Comparison of ENCODE assay signal across 8 mouse cellular contexts in the genomic region with DNA sequence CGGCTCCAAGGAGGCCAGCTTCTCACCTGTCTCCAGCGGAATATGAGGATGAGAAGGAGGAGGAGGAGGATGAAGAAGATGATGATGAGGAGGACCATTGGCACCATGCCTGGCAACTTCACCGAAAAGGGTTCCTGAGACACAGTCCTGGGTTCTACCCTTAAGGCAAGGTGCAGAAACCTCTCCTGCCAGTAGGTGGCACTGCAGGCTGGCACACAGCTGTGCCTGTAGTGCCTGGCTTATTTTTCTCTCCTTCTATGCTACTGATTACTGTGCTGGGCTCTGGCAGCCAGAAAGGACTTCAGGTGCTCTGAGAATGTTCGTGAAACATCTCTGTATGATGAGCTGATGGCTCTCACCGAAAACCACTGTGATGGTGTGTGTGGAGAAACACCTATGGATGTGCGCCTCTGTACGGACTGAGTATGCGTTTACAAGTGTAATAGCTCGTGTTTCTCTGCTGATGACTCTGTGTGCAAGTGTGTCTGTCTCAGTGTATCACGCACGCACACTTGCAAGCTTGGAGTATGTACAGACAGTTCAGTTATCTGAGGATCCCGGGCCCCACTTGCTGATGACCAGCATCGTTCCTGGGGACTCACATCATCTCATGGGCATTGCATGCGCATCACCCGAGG. TPM values are rescaled to one million over a fixed set of nuclear protein-coding genes. Genes with fewer than 3 reads are reported as not detected.
DNase-seq lines count a peak whose midpoint lies in the region; ATAC-seq and TF ChIP-seq lines count a peak whose summit lies in the region.

No protein-coding gene starts in this region.

- intact Hi-C loops in left cerebral cortex, postnatal 36 days (cut with DNase I): loop anchor here (2.0 kb wide), 1 partner anchor 33 kb away; no protein-coding TSS in a partner anchor

- H3K27me3 ChIP-seq in intestine, embryonic 16.5 days (replicated peaks; ENCODE audit: control insufficient read depth, insufficient read depth, low read length): no peaks in the 10 kb centered on the region
- H3K27me3 ChIP-seq in midbrain, embryonic 10.5 days (ENCODE audit: low read depth, poor library complexity, severe bottlenecking): peaks cover 22% of the 10 kb centered on the region
- no peaks in the 10 kb centered on the region for H3K27me3 ChIP-seq in spleen, adult 2 months (ENCODE audit: control insufficient read depth, insufficient read depth, low read length)

- no peaks in the 10 kb centered on the region for H3K36me3 ChIP-seq in intestine, embryonic 16.5 days (ENCODE audit: control insufficient read depth, insufficient read depth, low read length)
- no peaks in the 10 kb centered on the region for H3K36me3 ChIP-seq in midbrain, embryonic 10.5 days
- H3K36me3 ChIP-seq in spleen, adult 2 months (ENCODE audit: control insufficient read depth, insufficient read depth, low read length): no peaks in the 10 kb centered on the region

- H3K4me1 ChIP-seq in intestine, embryonic 16.5 days (ENCODE audit: control insufficient read depth, insufficient read depth, low read length): no peaks in the 10 kb centered on the region
- H3K4me1 ChIP-seq in midbrain, embryonic 10.5 days: peaks cover 12% of the 10 kb centered on the region
- no peaks in the 10 kb centered on the region for H3K4me1 ChIP-seq in spleen, adult 2 months (ENCODE audit: control insufficient read depth, insufficient read depth, insufficient read length)

- no peaks in the 10 kb centered on the region for H3K9me3 ChIP-seq in intestine, embryonic 16.5 days (ENCODE audit: control insufficient read depth, low read length)
- no peaks in the 10 kb centered on the region for H3K9me3 ChIP-seq in midbrain, embryonic 10.5 days (replicated peaks)

- no peak overlapping the region for H3K4me2 ChIP-seq in intestine, embryonic 16.5 days (ENCODE audit: low read depth, low read length)

- H3K9ac ChIP-seq in intestine, embryonic 16.5 days (ENCODE audit: low read depth, low read length): no peak overlapping the region

- TF ChIP-seq POLR2A in spleen, adult 2 months (IDR thresholded peaks at IDR 0.05; ENCODE audit: low read depth, low read length): no peak

- TF ChIP-seq CTCF in spleen, adult 2 months (IDR thresholded peaks at IDR 0.05; ENCODE audit: extremely low read depth, insufficient read depth, insufficient read length, insufficient replicate concordance): peak; percentile 90; the same call in 1 of the 2 replicates

- H3K27ac ChIP-seq in intestine, embryonic 16.5 days (ENCODE audit: low read length): no peak overlapping the region
- no peak overlapping the region for H3K27ac ChIP-seq in midbrain, embryonic 10.5 days (replicated peaks)
- H3K27ac ChIP-seq in spleen, adult 2 months (ENCODE audit: insufficient read depth, low read length): no peak overlapping the region

- peak; percentile 68 for DNase-seq in CD4-positive, CD25-positive, alpha-beta regulatory T cell, adult 2 months (ENCODE audit: low read depth, low spot score)
- peak; percentile 79 to 88 for DNase-seq in cerebellum, postnatal 25 days
- peak; percentile 69 for DNase-seq in gastrocnemius, adult 18-20 months (ENCODE audit: low spot score)
- DNase-seq in left cerebral cortex, postnatal 36 days (ENCODE audit: low spot score in 2 of 2): peak; percentile 54 to 67
- peak; percentile 68 for DNase-seq in midbrain, embryonic 10.5 days (ENCODE audit: low spot score)
- peak in 1 of 2 experiments; percentile 60 for DNase-seq in spleen, adult 2 months (ENCODE audit: low read depth in 1 of 2, low spot score in 2 of 2)

- ATAC-seq in CD4-positive, CD25-positive, alpha-beta regulatory T cell, adult 4 months: no peak
- peak; percentile 86 for ATAC-seq in intestine, embryonic 16.5 days

- no peak overlapping the region for H3K4me3 ChIP-seq in intestine, embryonic 16.5 days (ENCODE audit: low read length)
- H3K4me3 ChIP-seq in midbrain, embryonic 10.5 days: no peak overlapping the region
- H3K4me3 ChIP-seq in spleen, adult 2 months (ENCODE audit: extremely low read depth, insufficient read depth, insufficient read length): no peak overlapping the region

- WGBS in intestine, embryonic 16.5 days: 72% methylated on average over 15 of the region's 15 CpGs
- WGBS in midbrain, embryonic 10.5 days: 76% methylated on average over 15 of the region's 15 CpGs
- WGBS in spleen, adult 2 months: 70% methylated on average over 15 of the region's 15 CpGs

RNA-seq across cellular contexts. Expression of a gene that starts 13.5 kb away (rescaled TPM):
- not detected for polyA plus RNA-seq in CD4-positive, CD25-positive, alpha-beta regulatory T cell, adult 4 months (2017; shearing (Covaris generic))
- 1 to 10 TPM; 2.8 to 5.2 TPM for total RNA-seq in gastrocnemius, adult 18-20 months (2021)
- polyA plus RNA-seq in intestine, embryonic 16.5 days (2015; fragmentation: Nextera tagmentation; extraction: Ambion mirVana): 10.7 and 12.0 TPM in 2 replicates
- total RNA-seq in left cerebral cortex, postnatal 36 days (2021): 1 to 10 TPM; 4.4 TPM
- 8.0 and 9.8 TPM in 2 replicates for polyA plus RNA-seq in midbrain, embryonic 10.5 days (2016; fragmentation: Nextera tagmentation; extraction: Ambion mirVana)
- polyA plus RNA-seq in spleen, adult 2 months (2012; rRNA removed): 2.1 and 2.9 TPM in 2 replicates

RNA-seq across cellular contexts. Expression of a gene that starts 18.5 kb away (rescaled TPM):
- polyA plus RNA-seq in CD4-positive, CD25-positive, alpha-beta regulatory T cell, adult 4 months (2017; shearing (Covaris generic)): not detected
- total RNA-seq in gastrocnemius, adult 18-20 months (2021): 10 to 100 TPM; 41.3 to 43.9 TPM
- not detected in 2 replicates for polyA plus RNA-seq in intestine, embryonic 16.5 days (2015; fragmentation: Nextera tagmentation; extraction: Ambion mirVana)
- total RNA-seq in left cerebral cortex, postnatal 36 days (2021): 10 to 100 TPM in 1 of 2 experiments, 1 to 10 TPM in 1; 8.9 to 10.0 TPM
- polyA plus RNA-seq in midbrain, embryonic 10.5 days (2016; fragmentation: Nextera tagmentation; extraction: Ambion mirVana): not detected in 2 replicates
- not detected in 2 replicates for polyA plus RNA-seq in spleen, adult 2 months (2012; rRNA removed)

RNA-seq across cellular contexts. Expression of a gene that starts 36.8 kb away (rescaled TPM):
- not detected for polyA plus RNA-seq in CD4-positive, CD25-positive, alpha-beta regulatory T cell, adult 4 months (2017; shearing (Covaris generic))
- total RNA-seq in gastrocnemius, adult 18-20 months (2021): not detected
- polyA plus RNA-seq in intestine, embryonic 16.5 days (2015; fragmentation: Nextera tagmentation; extraction: Ambion mirVana): 3.4 TPM in 2 replicates
- 100 to 1,000 TPM; 549 to 564 TPM for total RNA-seq in left cerebral cortex, postnatal 36 days (2021)
- polyA plus RNA-seq in midbrain, embryonic 10.5 days (2016; fragmentation: Nextera tagmentation; extraction: Ambion mirVana): 0.32 and 0.42 TPM in 2 replicates
- polyA plus RNA-seq in spleen, adult 2 months (2012; rRNA removed): not detected in 2 replicates

RNA-seq across cellular contexts. Expression of a gene that starts 42.3 kb away (rescaled TPM):
- 10 to 100 TPM; 10.3 to 17.7 TPM for polyA plus RNA-seq in CD4-positive, CD25-positive, alpha-beta regulatory T cell, adult 4 months (2017; shearing (Covaris generic))
- total RNA-seq in gastrocnemius, adult 18-20 months (2021): 100 to 1,000 TPM; 307 to 316 TPM
- 31.6 and 36.7 TPM in 2 replicates for polyA plus RNA-seq in intestine, embryonic 16.5 days (2015; fragmentation: Nextera tagmentation; extraction: Ambion mirVana)
- 10 to 100 TPM; 38.7 to 41.9 TPM for total RNA-seq in left cerebral cortex, postnatal 36 days (2021)
- 41.4 and 48.3 TPM in 2 replicates for polyA plus RNA-seq in midbrain, embryonic 10.5 days (2016; fragmentation: Nextera tagmentation; extraction: Ambion mirVana)
- 137 and 201 TPM in 2 replicates for polyA plus RNA-seq in spleen, adult 2 months (2012; rRNA removed)
